Mouse (Mus musculus): Measurements from ENCODE around the gene Aldh3a2. TPM values are rescaled to one million over a fixed set of nuclear protein-coding genes. Genes with fewer than 3 reads are reported as not detected.
A peak's percentile ranks its signal among the peaks of the same experiment; 100 is the strongest.
"Not testable (repeated sequence)": the region's sequence is repeated elsewhere in the genome, so short reads cannot be mapped to it uniquely, and the experiment has no call there.

Gene Aldh3a2
- polyA plus RNA-seq, 1 experiment from 2014 or later = 41.1 TPM

- no peaks in the 10 kb centered on the region for H3K4me1 ChIP-seq
- H3K27ac ChIP-seq = no peak overlapping the region
- H3K4me3 ChIP-seq = no peak overlapping the region
- ATAC-seq (ENCODE audit: borderline replicate concordance, extremely low read depth, low FRiP score, low TSS enrichment) = no peak
- no peak overlapping the region for H3K9ac ChIP-seq
- H3K4me2 ChIP-seq = no peak overlapping the region
- H3K9me3 ChIP-seq = no peaks in the 10 kb centered on the region
- 72% methylated on average over 2 of the region's 2 CpGs for WGBS
- H3K36me3 ChIP-seq = no peaks in the 10 kb centered on the region
- peaks cover 11% of the 10 kb centered on the region for H3K27me3 ChIP-seq
These were observed 76.5 kb downstream of the Aldh3a2 start for GRCm38 (mm10) chr11:61190776-61191175.

GRCm38 (mm10) chr11:61183820-61184219 is 83.4 kb downstream of the Aldh3a2 start:
- H3K9ac ChIP-seq = no peak overlapping the region
- no peaks in the 10 kb centered on the region for H3K4me1 ChIP-seq
- no peaks in the 10 kb centered on the region for H3K9me3 ChIP-seq
- no peak overlapping the region for H3K4me2 ChIP-seq
- H3K4me3 ChIP-seq = no peak overlapping the region
- 79% methylated on average over 1 of the region's 1 CpGs for WGBS
- H3K36me3 ChIP-seq = no peaks in the 10 kb centered on the region
- H3K27ac ChIP-seq = no peak overlapping the region
- H3K27me3 ChIP-seq = no peaks in the 10 kb centered on the region
- no peak for ATAC-seq (ENCODE audit: borderline replicate concordance, extremely low read depth, low FRiP score, low TSS enrichment)

GRCm38 (mm10) chr11:61181624-61182023 is 85.6 kb downstream of the Aldh3a2 start:
- Histone ChIP-seq H3K4me1 (no peaks in the 10 kb centered on the region), H3K9me3 (no peaks in the 10 kb centered on the region), H3K36me3 (no peaks in the 10 kb centered on the region), H3K27me3 (no peaks in the 10 kb centered on the region), H3K4me2 (no peak overlapping the region), H3K9ac (no peak overlapping the region), H3K27ac (no peak overlapping the region), H3K4me3 (no peak overlapping the region)
- ATAC-seq (ENCODE audit: borderline replicate concordance, extremely low read depth, low FRiP score, low TSS enrichment) = no peak

GRCm38 (mm10) chr11:61180361-61180760 is 86.9 kb downstream of the Aldh3a2 start:
- Histone ChIP-seq H3K36me3 (no peaks in the 10 kb centered on the region), H3K27me3 (no peaks in the 10 kb centered on the region), H3K4me1 (peaks cover 5% of the 10 kb centered on the region; the same call in 1 of the 2 replicates), H3K4me3 (no peak overlapping the region), H3K9me3 (no peaks in the 10 kb centered on the region), H3K27ac (no peak overlapping the region), H3K4me2 (no peak overlapping the region), H3K9ac (no peak overlapping the region)
- no peak for ATAC-seq (ENCODE audit: borderline replicate concordance, extremely low read depth, low FRiP score, low TSS enrichment)
- 80% methylated on average over 3 of the region's 3 CpGs for WGBS

- 91% methylated on average over 1 of the region's 1 CpGs for WGBS
- no peaks in the 10 kb centered on the region for H3K27me3 ChIP-seq
- no peak overlapping the region for H3K4me2 ChIP-seq
- ATAC-seq (ENCODE audit: borderline replicate concordance, extremely low read depth, low FRiP score, low TSS enrichment) = no peak
- no peaks in the 10 kb centered on the region for H3K9me3 ChIP-seq
- no peak overlapping the region for H3K27ac ChIP-seq
- H3K36me3 ChIP-seq = no peaks in the 10 kb centered on the region
- peaks cover 14% of the 10 kb centered on the region for H3K4me1 ChIP-seq
- H3K4me3 ChIP-seq = no peak overlapping the region
- H3K9ac ChIP-seq = no peak overlapping the region
These were observed 90.9 kb downstream of the Aldh3a2 start for GRCm38 (mm10) chr11:61176321-61176720.

GRCm38 (mm10) chr11:61175778-61176177 is 91.5 kb downstream of the Aldh3a2 start:
- Histone ChIP-seq H3K27me3 (no peaks in the 10 kb centered on the region), H3K4me2 (peak overlapping the region; percentile 60), H3K9me3 (no peaks in the 10 kb centered on the region), H3K27ac (no peak overlapping the region), H3K9ac (no peak overlapping the region), H3K4me1 (peaks cover 14% of the 10 kb centered on the region), H3K36me3 (no peaks in the 10 kb centered on the region), H3K4me3 (no peak overlapping the region; the same call in 1 of the 2 replicates)
- no peak for ATAC-seq (ENCODE audit: borderline replicate concordance, extremely low read depth, low FRiP score, low TSS enrichment)
- 71% methylated on average over 5 of the region's 5 CpGs for WGBS

- Histone ChIP-seq H3K27me3 (no peaks in the 10 kb centered on the region), H3K4me2 (peak within 1 kb of the TSS; percentile 65), H3K27ac (peak within 1 kb of the TSS; percentile 97), H3K4me3 (peak within 1 kb of the TSS; percentile 89), H3K9me3 (no peaks in the 10 kb centered on the region), H3K4me1 (peaks cover 14% of the 10 kb centered on the region), H3K9ac (peak within 1 kb of the TSS; percentile 95), H3K36me3 (no peaks in the 10 kb centered on the region)
- peak; percentile 98 for ATAC-seq (ENCODE audit: borderline replicate concordance, extremely low read depth, low FRiP score, low TSS enrichment)
- WGBS = under 1% methylated on average over 69 of the region's 69 CpGs
These were observed 92.2 kb downstream of the Aldh3a2 start, which contains the start of gene Usp22 for GRCm38 (mm10) chr11:61174821-61175658. Gene Usp22 (minus strand): TSS chr11:61175055.

- WGBS = under 1% methylated on average over 28 of the region's 28 CpGs
- Histone ChIP-seq H3K27ac (peak overlapping the region; percentile 97), H3K4me1 (peaks cover 14% of the 10 kb centered on the region), H3K4me3 (peak overlapping the region; percentile 89), H3K36me3 (no peaks in the 10 kb centered on the region), H3K9me3 (no peaks in the 10 kb centered on the region), H3K4me2 (peak overlapping the region; percentile 65), H3K27me3 (no peaks in the 10 kb centered on the region), H3K9ac (peak overlapping the region; percentile 95)
- ATAC-seq (ENCODE audit: borderline replicate concordance, extremely low read depth, low FRiP score, low TSS enrichment) = peak; percentile 55
These were observed 92.9 kb downstream of the Aldh3a2 start for GRCm38 (mm10) chr11:61174291-61174820.

- not testable (repeated sequence) for H3K27ac ChIP-seq; H3K27me3 ChIP-seq; H3K36me3 ChIP-seq; H3K9me3 ChIP-seq; ATAC-seq (ENCODE audit: borderline replicate concordance, extremely low read depth, low FRiP score, low TSS enrichment)
- Histone ChIP-seq H3K4me3 (peak overlapping the region; percentile 89), H3K9ac (peak overlapping the region; percentile 95), H3K4me1 (peaks cover 19% of the 10 kb centered on the region), H3K4me2 (peak overlapping the region; percentile 65)
- WGBS = 31% methylated on average over 15 of the region's 15 CpGs
These were observed 93.8 kb downstream of the Aldh3a2 start for GRCm38 (mm10) chr11:61173477-61173876.

Other genes with a start within 250 kb of the Aldh3a2 start
- 0.44 and 0.77 TPM in 2 replicates for gene Kcnj12, start 244.9 kb downstream of the Aldh3a2 start, polyA plus RNA-seq (2015; fragmentation: Nextera tagmentation; extraction: Ambion mirVana)
- 2.9 and 3.5 TPM in 2 replicates for gene Tnfrsf13b, start 140.7 kb downstream of the Aldh3a2 start, polyA plus RNA-seq (2015; fragmentation: Nextera tagmentation; extraction: Ambion mirVana)
- 109 and 113 TPM in 2 replicates for gene Usp22, start 92.4 kb downstream of the Aldh3a2 start, polyA plus RNA-seq (2015; fragmentation: Nextera tagmentation; extraction: Ambion mirVana)
- gene Aldh3a1, start 59.9 kb downstream of the Aldh3a2 start, polyA plus RNA-seq (2015; fragmentation: Nextera tagmentation; extraction: Ambion mirVana) = 0.15 and 0.22 TPM in 2 replicates
- gene Slc47a2, start 75.4 kb upstream of the Aldh3a2 start, polyA plus RNA-seq (2015; fragmentation: Nextera tagmentation; extraction: Ambion mirVana) = 0.22 and 0.26 TPM in 2 replicates
- 2.0 and 4.4 TPM in 2 replicates for gene Slc47a1, start 110.9 kb upstream of the Aldh3a2 start, polyA plus RNA-seq (2015; fragmentation: Nextera tagmentation; extraction: Ambion mirVana)
- 0.81 and 0.96 TPM in 2 replicates for gene Rnf112, start 186.7 kb upstream of the Aldh3a2 start, polyA plus RNA-seq (2015; fragmentation: Nextera tagmentation; extraction: Ambion mirVana)
- gene Mfap4, start 218.0 kb upstream of the Aldh3a2 start, polyA plus RNA-seq (2015; fragmentation: Nextera tagmentation; extraction: Ambion mirVana) = 1,042 and 1,148 TPM in 2 replicates
- 61.7 and 66.0 TPM in 2 replicates for gene Mapk7, start 226.9 kb upstream of the Aldh3a2 start, polyA plus RNA-seq (2015; fragmentation: Nextera tagmentation; extraction: Ambion mirVana)
- gene B9d1, start 237.7 kb upstream of the Aldh3a2 start, polyA plus RNA-seq (2015; fragmentation: Nextera tagmentation; extraction: Ambion mirVana) = 46.5 and 52.5 TPM in 2 replicates

Data from lung, embryonic 15.5 days (tissue).